In the genomic region with DNA sequence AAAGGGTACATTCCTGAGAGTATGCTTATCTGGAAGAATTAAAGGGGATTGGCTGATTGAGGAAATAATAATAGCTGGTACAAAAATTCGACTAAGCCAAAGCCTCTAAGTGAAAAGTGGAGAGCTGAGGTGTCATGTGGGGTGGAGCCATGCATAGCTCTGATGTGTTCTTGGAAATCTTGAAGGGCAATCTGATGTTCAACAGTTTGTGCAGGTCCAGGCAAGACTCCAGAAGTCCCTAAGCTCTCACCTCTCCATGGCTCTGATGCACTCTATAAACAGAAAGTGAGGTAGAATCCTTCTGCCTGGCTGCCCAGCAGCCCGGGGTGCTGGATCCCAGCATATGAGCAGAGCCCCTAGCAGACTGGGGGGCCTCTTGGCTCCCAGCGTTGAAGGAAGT, we compare ENCODE assay signal across 22 mouse cellular contexts. TPM values are rescaled to one million over a fixed set of nuclear protein-coding genes. Genes with fewer than 3 reads are reported as not detected.
DNase-seq lines count a peak whose midpoint lies in the region; ATAC-seq and TF ChIP-seq lines count a peak whose summit lies in the region.
"Had no signal": no experiment of that assay in that cellular context is flagged by ENCODE, and none has a peak within 500 bp of the region (broad histone marks: within the 10 kb centered on the region; RNA-seq: fewer than 3 reads in every experiment).

No protein-coding gene starts in this region.

- H3K4me1 ChIP-seq in embryonic facial prominence, embryonic 12.5 days, result no peaks in the 10 kb centered on the region
- 0 out of 2 replicates have a peak, but pooled peaks cover 3% of the 10 kb centered on the region for H3K4me1 ChIP-seq in embryonic facial prominence, embryonic 10.5 days
- H3K4me1 ChIP-seq in heart, embryonic 14.5 days (ENCODE audit: control insufficient read depth in 2 of 2, insufficient read depth in 2 of 2, low read length in 2 of 2), result peaks cover 6 to 15% of the 10 kb centered on the region in 2 experiments
- no peaks in the 10 kb centered on the region for H3K4me1 ChIP-seq in heart, adult 2 months (ENCODE audit: control insufficient read depth, insufficient read depth, low read length)
- peaks cover 6% of the 10 kb centered on the region for H3K4me1 ChIP-seq in limb, embryonic 13.5 days
- H3K4me1 ChIP-seq in limb, embryonic 10.5 days, result no peaks in the 10 kb centered on the region
- H3K4me1 ChIP-seq in liver, postnatal 0 days (ENCODE audit: insufficient read depth), result no peaks in the 10 kb centered on the region
- H3K4me1 ChIP-seq: forebrain, embryonic 12.5 days; hindbrain, embryonic 10.5 days; intestine, embryonic 15.5 days had no signal

- WGBS in embryonic facial prominence, embryonic 12.5 days, result 68% methylated on average over 3 of the region's 3 CpGs
- 72% methylated on average over 3 of the region's 3 CpGs for WGBS in embryonic facial prominence, embryonic 10.5 days
- 26% methylated on average over 3 of the region's 3 CpGs for WGBS in heart, embryonic 14.5 days
- 43% methylated on average over 3 of the region's 3 CpGs for WGBS in heart, adult 2 months
- WGBS in limb, embryonic 13.5 days, result 68% methylated on average over 3 of the region's 3 CpGs
- 78% methylated on average over 3 of the region's 3 CpGs for WGBS in limb, embryonic 10.5 days
- 38% methylated on average over 3 of the region's 3 CpGs for WGBS in liver, postnatal 0 days (ENCODE audit: insufficient replicate concordance)

- no peak for TF ChIP-seq POLR2A in heart, adult 2 months (IDR thresholded peaks at IDR 0.05; ENCODE audit: insufficient read depth, low read depth, low read length)

- intact Hi-C loops in heart, adult 2 months (cut with DNase I), result no loop called here

- TF ChIP-seq EP300 in heart, adult 2 months (IDR thresholded peaks at IDR 0.05; ENCODE audit: insufficient read depth, low read depth, low read length), result no peak
- TF ChIP-seq EP300 in liver, postnatal 0 days (IDR thresholded peaks at IDR 0.05; ENCODE audit: low read depth), result no peak

- no peak overlapping the region for H3K9ac ChIP-seq in embryonic facial prominence, embryonic 12.5 days
- H3K9ac ChIP-seq in heart, embryonic 14.5 days (ENCODE audit: low read length), result 0 out of 2 replicates have a peak overlapping the region, but pooled peaks have one; percentile 12
- H3K9ac ChIP-seq in heart, adult 2 months (ENCODE audit: low read depth, low read length), result no peak overlapping the region
- H3K9ac ChIP-seq in limb, embryonic 13.5 days, result no peak overlapping the region
- H3K9ac ChIP-seq in liver, postnatal 0 days (replicated peaks), result no peak overlapping the region
- H3K9ac ChIP-seq: forebrain, embryonic 12.5 days; hindbrain, embryonic 14.5 days; intestine, embryonic 15.5 days had no signal

- H3K79me2 ChIP-seq in heart, adult 2 months (replicated peaks; ENCODE audit: control insufficient read depth, insufficient read depth, low read length), result no peaks in the 10 kb centered on the region

- DNase-seq in embryonic facial prominence, embryonic 10.5 days (ENCODE audit: low spot score), result no peak
- DNase-seq in heart, adult 2 months, result no peak
- no peak for DNase-seq in limb, embryonic 10.5 days (ENCODE audit: low spot score)
- DNase-seq in liver, postnatal 0 days, result no peak
- DNase-seq in cerebellum, adult 11-12 months, result no peak
- DNase-seq: adrenal gland, adult 8-10 months; adrenal gland, postnatal 36 days; B cell, adult 2 months; cerebellum, adult 9-10 months; cerebellum, postnatal 25 days; gastrocnemius, postnatal 10 days; kidney, adult 18-20 months had no signal

- TF ChIP-seq CTCF in heart, adult 2 months (IDR thresholded peaks at IDR 0.05), result no peak
- no peak for TF ChIP-seq CTCF in liver, postnatal 0 days (IDR thresholded peaks at IDR 0.05; ENCODE audit: low read depth)

- peak overlapping the region; percentile 54; the same call in 1 of the 2 replicates for H3K27ac ChIP-seq in embryonic facial prominence, embryonic 12.5 days
- no peak overlapping the region for H3K27ac ChIP-seq in embryonic facial prominence, embryonic 10.5 days (replicated peaks)
- H3K27ac ChIP-seq in heart, embryonic 14.5 days (replicated peaks in 1 of 2; ENCODE audit: control insufficient read depth in 1 of 2, insufficient read depth in 1 of 2, low read depth in 2 of 2, low read length in 2 of 2), result peak overlapping the region; percentile 40 to 70
- H3K27ac ChIP-seq in heart, adult 2 months, result no peak overlapping the region
- peak overlapping the region; percentile 10; the same call in 1 of the 2 replicates for H3K27ac ChIP-seq in limb, embryonic 13.5 days
- H3K27ac ChIP-seq in limb, embryonic 10.5 days, result no peak overlapping the region
- no peak overlapping the region for H3K27ac ChIP-seq in liver, postnatal 0 days (ENCODE audit: low read depth)
- H3K27ac ChIP-seq: forebrain, embryonic 12.5 days; hindbrain, embryonic 10.5 days; hindbrain, embryonic 14.5 days; intestine, embryonic 15.5 days had no signal

- no peak overlapping the region for H3K4me3 ChIP-seq in embryonic facial prominence, embryonic 12.5 days
- no peak overlapping the region for H3K4me3 ChIP-seq in embryonic facial prominence, embryonic 10.5 days
- no peak overlapping the region for H3K4me3 ChIP-seq in heart, embryonic 14.5 days (ENCODE audit: control insufficient read depth in 1 of 2, insufficient read depth in 1 of 2, low read depth in 1 of 2, low read length in 2 of 2)
- no peak overlapping the region for H3K4me3 ChIP-seq in heart, adult 2 months
- no peak overlapping the region for H3K4me3 ChIP-seq in limb, embryonic 13.5 days
- no peak overlapping the region for H3K4me3 ChIP-seq in limb, embryonic 10.5 days
- H3K4me3 ChIP-seq in liver, postnatal 0 days (ENCODE audit: low read depth, low read length), result no peak overlapping the region
- H3K4me3 ChIP-seq: forebrain, embryonic 12.5 days; hindbrain, embryonic 10.5 days; intestine, embryonic 15.5 days had no signal

- no peaks in the 10 kb centered on the region for H3K27me3 ChIP-seq in embryonic facial prominence, embryonic 12.5 days
- no peaks in the 10 kb centered on the region for H3K27me3 ChIP-seq in embryonic facial prominence, embryonic 10.5 days (replicated peaks; ENCODE audit: low read depth, poor library complexity, severe bottlenecking)
- no peaks in the 10 kb centered on the region for H3K27me3 ChIP-seq in heart, embryonic 14.5 days (ENCODE audit: control insufficient read depth, insufficient read depth, low read length)
- no peaks in the 10 kb centered on the region for H3K27me3 ChIP-seq in heart, adult 2 months (ENCODE audit: control insufficient read depth, insufficient read depth, low read length)
- H3K27me3 ChIP-seq in limb, embryonic 13.5 days, result no peaks in the 10 kb centered on the region
- no peaks in the 10 kb centered on the region for H3K27me3 ChIP-seq in limb, embryonic 10.5 days (ENCODE audit: low read depth, poor library complexity, severe bottlenecking)
- H3K27me3 ChIP-seq in liver, postnatal 0 days (ENCODE audit: insufficient read depth, low read length), result no peaks in the 10 kb centered on the region
- H3K27me3 ChIP-seq: forebrain, embryonic 12.5 days; intestine, embryonic 15.5 days had no signal

- H3K4me2 ChIP-seq in embryonic facial prominence, embryonic 12.5 days (replicated peaks), result no peak overlapping the region
- H3K4me2 ChIP-seq in heart, embryonic 14.5 days (ENCODE audit: low read length), result peak overlapping the region; percentile 36
- no peak overlapping the region for H3K4me2 ChIP-seq in limb, embryonic 13.5 days (replicated peaks)
- H3K4me2 ChIP-seq in liver, postnatal 0 days (ENCODE audit: low read depth, low read length), result no peak overlapping the region
- H3K4me2 ChIP-seq: forebrain, embryonic 12.5 days; hindbrain, embryonic 14.5 days; intestine, embryonic 15.5 days had no signal

- ATAC-seq in embryonic facial prominence, embryonic 12.5 days (ENCODE audit: insufficient number of reproducible peaks, insufficient read depth, low FRiP score, low TSS enrichment), result no peak
- ATAC-seq in heart, embryonic 14.5 days (ENCODE audit: insufficient number of reproducible peaks, insufficient read depth, low FRiP score, low read depth), result no peak
- no peak for ATAC-seq in limb, embryonic 13.5 days (ENCODE audit: low FRiP score, low read depth)
- no peak for ATAC-seq in liver, postnatal 0 days
- ATAC-seq: CD4-positive, CD25-positive, alpha-beta regulatory T cell, adult 4 months; forebrain, embryonic 16.5 days; intestine, embryonic 15.5 days had no signal

- H3K36me3 ChIP-seq in embryonic facial prominence, embryonic 12.5 days, result no peaks in the 10 kb centered on the region
- no peaks in the 10 kb centered on the region for H3K36me3 ChIP-seq in embryonic facial prominence, embryonic 10.5 days (replicated peaks)
- no peaks in the 10 kb centered on the region for H3K36me3 ChIP-seq in heart, embryonic 14.5 days (ENCODE audit: control insufficient read depth, insufficient read depth, low read length)
- no peaks in the 10 kb centered on the region for H3K36me3 ChIP-seq in heart, adult 2 months (ENCODE audit: control insufficient read depth, insufficient read depth, low read length)
- H3K36me3 ChIP-seq in limb, embryonic 13.5 days, result no peaks in the 10 kb centered on the region
- H3K36me3 ChIP-seq in limb, embryonic 10.5 days, result no peaks in the 10 kb centered on the region
- H3K36me3 ChIP-seq in liver, postnatal 0 days (replicated peaks; ENCODE audit: insufficient read depth, low read length), result no peaks in the 10 kb centered on the region
- H3K36me3 ChIP-seq: forebrain, embryonic 12.5 days; G1E; hindbrain, embryonic 10.5 days; intestine, embryonic 15.5 days had no signal

- H3K9me3 ChIP-seq in embryonic facial prominence, embryonic 12.5 days, result no peaks in the 10 kb centered on the region
- no peaks in the 10 kb centered on the region for H3K9me3 ChIP-seq in embryonic facial prominence, embryonic 10.5 days
- H3K9me3 ChIP-seq in heart, embryonic 14.5 days (ENCODE audit: control insufficient read depth, low read length), result no peaks in the 10 kb centered on the region
- no peaks in the 10 kb centered on the region for H3K9me3 ChIP-seq in limb, embryonic 13.5 days
- H3K9me3 ChIP-seq in limb, embryonic 10.5 days (replicated peaks), result no peaks in the 10 kb centered on the region
- no peaks in the 10 kb centered on the region for H3K9me3 ChIP-seq in liver, postnatal 0 days (ENCODE audit: low read length)
- H3K9me3 ChIP-seq: forebrain, embryonic 12.5 days; G1E; hindbrain, embryonic 10.5 days; intestine, embryonic 15.5 days had no signal

RNA-seq across cellular contexts. Expression of a gene that starts 27.4 kb away (rescaled TPM):
- 3.2 and 4.0 TPM in 2 replicates for polyA plus RNA-seq in embryonic facial prominence, embryonic 12.5 days (2016; fragmentation: Nextera tagmentation; extraction: Ambion mirVana)
- 0.88 and 1.3 TPM in 2 replicates for polyA plus RNA-seq in embryonic facial prominence, embryonic 10.5 days (2016; fragmentation: Nextera tagmentation; extraction: Ambion mirVana)
- polyA plus RNA-seq in heart, embryonic 14.5 days (2014; fragmentation: Nextera tagmentation; extraction: Ambion mirVana), result 0.12 and 0.36 TPM in 2 replicates
- under 1 TPM in 1 of 2 experiments, not detected in 1; 0.09 TPM for total RNA-seq in heart, adult 2 months (2021)
- 0.12 TPM in 1 of 2 replicates, not detected in the other for polyA plus RNA-seq in heart, adult 2 months (2012; rRNA removed)
- 4.4 and 4.9 TPM in 2 replicates for polyA plus RNA-seq in limb, embryonic 13.5 days (2015; fragmentation: Nextera tagmentation; extraction: Ambion mirVana)
- 0.85 and 1.3 TPM in 2 replicates for polyA plus RNA-seq in limb, embryonic 10.5 days (2016; fragmentation: Nextera tagmentation; extraction: Ambion mirVana)
- not detected in 2 replicates for polyA plus RNA-seq in liver, postnatal 0 days (2015; fragmentation: Nextera tagmentation; extraction: Ambion mirVana)
- total RNA-seq: gastrocnemius, postnatal 10 days had no signal
- polyA plus RNA-seq: CD4-positive, CD25-positive, alpha-beta regulatory T cell, adult 4 months had no signal

Comparison
In these comparisons a context has a peak if more than half of its experiments do, and no peak if none do; other contexts are left out.
1. H3K27ac ChIP-seq: peak in embryonic facial prominence, embryonic 12.5 days (single experiment), heart, embryonic 14.5 days (2 of 2) and limb, embryonic 13.5 days (single experiment); none in embryonic facial prominence, embryonic 10.5 days (single experiment), heart, adult 2 months (single experiment), limb, embryonic 10.5 days (single experiment) and liver, postnatal 0 days (single experiment).